ENCODE assay signal across 8 mouse cellular contexts in the genomic region with DNA sequence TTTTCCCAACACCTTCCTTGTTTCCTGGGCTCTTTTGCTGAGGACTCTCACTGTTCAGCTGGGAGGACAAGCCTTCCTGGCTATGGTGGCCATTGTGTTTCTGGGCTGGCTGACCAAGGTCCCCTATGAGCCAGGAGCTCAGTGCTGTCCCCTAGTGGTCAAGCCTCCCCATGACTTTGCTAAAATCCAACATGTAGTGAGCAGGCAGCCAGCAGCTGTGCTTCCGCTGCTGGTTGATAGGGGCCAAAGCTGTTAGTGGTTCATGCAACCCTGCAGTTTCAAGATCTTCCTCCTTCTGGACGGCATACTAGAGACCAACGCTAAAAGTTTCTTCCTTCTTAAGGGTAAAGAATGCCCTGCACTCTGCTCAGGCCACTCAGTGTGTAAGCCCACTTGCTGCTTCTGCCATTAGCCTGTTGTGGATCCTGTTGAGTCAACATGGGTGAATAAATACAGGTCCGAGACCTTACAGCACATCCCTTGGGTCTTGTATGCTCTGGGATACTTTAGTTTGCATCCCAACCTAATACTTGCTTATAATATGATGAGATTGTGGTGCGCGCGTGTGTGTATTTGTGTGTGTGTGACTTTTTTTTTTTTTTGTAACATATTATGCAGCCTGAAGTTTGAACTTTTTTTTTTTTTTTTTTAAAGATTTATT. TPM values are rescaled to one million over a fixed set of nuclear protein-coding genes. Genes with fewer than 3 reads are reported as not detected.
DNase-seq lines count a peak whose midpoint lies in the region; ATAC-seq and TF ChIP-seq lines count a peak whose summit lies in the region.

No protein-coding gene starts in this region.

- 28% methylated on average over 7 of the region's 7 CpGs for WGBS in embryonic facial prominence, embryonic 12.5 days
- WGBS in heart, embryonic 13.5 days, result 31% methylated on average over 7 of the region's 7 CpGs
- 12% methylated on average over 7 of the region's 7 CpGs for WGBS in liver, embryonic 14.5 days (ENCODE audit: insufficient replicate concordance)
- 30% methylated on average over 7 of the region's 7 CpGs for WGBS in neural tube, embryonic 11.5 days

- H3K27ac ChIP-seq in embryonic facial prominence, embryonic 12.5 days, result no peak overlapping the region
- no peak overlapping the region; the same call in 1 of the 2 replicates for H3K27ac ChIP-seq in heart, embryonic 13.5 days (replicated peaks)
- peak overlapping the region; percentile 63 for H3K27ac ChIP-seq in liver, embryonic 14.5 days
- H3K27ac ChIP-seq in neural tube, embryonic 11.5 days (ENCODE audit: low read depth, low read length), result no peak overlapping the region
- no peak overlapping the region for H3K27ac ChIP-seq in testis, adult 2 months (ENCODE audit: control insufficient read depth, insufficient read depth, low read depth, low read length)

- peak overlapping the region; percentile 13; the same call in 1 of the 2 replicates for H3K4me2 ChIP-seq in embryonic facial prominence, embryonic 12.5 days (replicated peaks)
- peak overlapping the region; percentile 51 for H3K4me2 ChIP-seq in heart, embryonic 13.5 days
- H3K4me2 ChIP-seq in liver, embryonic 14.5 days (ENCODE audit: low read depth), result peak overlapping the region; percentile 47
- H3K4me2 ChIP-seq in neural tube, embryonic 11.5 days (ENCODE audit: low read depth), result no peak overlapping the region

- DNase-seq in CD4-positive, CD25-positive, alpha-beta regulatory T cell, adult 2 months (ENCODE audit: low read depth, low spot score), result peak; percentile 90
- peak; percentile 95 for DNase-seq in adrenal gland, postnatal 14 days
- DNase-seq in kidney, postnatal 14 days, result peak; percentile 87
- DNase-seq in liver, embryonic 14.5 days (ENCODE audit: low read depth in 3 of 3, low spot score in 3 of 3), result peak; percentile 71 to 80 (median 77)
- peak; percentile 91 for DNase-seq in neural tube, embryonic 11.5 days (ENCODE audit: low spot score)

- no peaks in the 10 kb centered on the region for H3K27me3 ChIP-seq in embryonic facial prominence, embryonic 12.5 days
- no peaks in the 10 kb centered on the region for H3K27me3 ChIP-seq in heart, embryonic 13.5 days (replicated peaks)
- no peaks in the 10 kb centered on the region for H3K27me3 ChIP-seq in liver, embryonic 14.5 days (ENCODE audit: control insufficient read depth, insufficient read depth, low read length)
- no peaks in the 10 kb centered on the region for H3K27me3 ChIP-seq in neural tube, embryonic 11.5 days (ENCODE audit: control insufficient read depth, insufficient read depth, low read length)
- H3K27me3 ChIP-seq in testis, adult 2 months (ENCODE audit: control insufficient read depth, insufficient read depth, low read length), result no peaks in the 10 kb centered on the region

- no peaks in the 10 kb centered on the region for H3K9me3 ChIP-seq in embryonic facial prominence, embryonic 12.5 days
- no peaks in the 10 kb centered on the region for H3K9me3 ChIP-seq in heart, embryonic 13.5 days
- H3K9me3 ChIP-seq in liver, embryonic 14.5 days (ENCODE audit: control insufficient read depth, low read length), result no peaks in the 10 kb centered on the region
- H3K9me3 ChIP-seq in neural tube, embryonic 11.5 days (ENCODE audit: control insufficient read depth, low read length), result no peaks in the 10 kb centered on the region

- TF ChIP-seq EP300 in liver, embryonic 14.5 days (IDR thresholded peaks at IDR 0.05; ENCODE audit: low read depth), result no peak

- no peaks in the 10 kb centered on the region for H3K36me3 ChIP-seq in embryonic facial prominence, embryonic 12.5 days
- H3K36me3 ChIP-seq in heart, embryonic 13.5 days, result no peaks in the 10 kb centered on the region
- H3K36me3 ChIP-seq in liver, embryonic 14.5 days (replicated peaks; ENCODE audit: control insufficient read depth, insufficient read depth, low read depth), result no peaks in the 10 kb centered on the region
- no peaks in the 10 kb centered on the region for H3K36me3 ChIP-seq in neural tube, embryonic 11.5 days (ENCODE audit: control insufficient read depth, insufficient read depth, low read length)
- no peaks in the 10 kb centered on the region for H3K36me3 ChIP-seq in testis, adult 2 months (ENCODE audit: control insufficient read depth, insufficient read depth, low read length)

- no peak overlapping the region for H3K4me3 ChIP-seq in embryonic facial prominence, embryonic 12.5 days
- peak overlapping the region; percentile 12; the same call in 1 of the 2 replicates for H3K4me3 ChIP-seq in heart, embryonic 13.5 days
- peak overlapping the region in 1 of 2 experiments; percentile 33; a peak in 1 of 4 replicates for H3K4me3 ChIP-seq in liver, embryonic 14.5 days (ENCODE audit: insufficient read depth in 1 of 2, low read depth in 2 of 2, low read length in 2 of 2)
- no peak overlapping the region for H3K4me3 ChIP-seq in neural tube, embryonic 11.5 days (ENCODE audit: low read depth, low read length)
- no peak overlapping the region for H3K4me3 ChIP-seq in testis, adult 2 months (ENCODE audit: control insufficient read depth, low read depth, low read length)

- TF ChIP-seq CTCF in liver, embryonic 14.5 days (IDR thresholded peaks at IDR 0.05; ENCODE audit: low read depth), result peak; percentile 100
- peak; percentile 100 for TF ChIP-seq CTCF in testis, adult 2 months (IDR thresholded peaks at IDR 0.05; ENCODE audit: control insufficient read depth, insufficient read depth, insufficient replicate concordance, low read depth, low read length)

- no peak overlapping the region for H3K9ac ChIP-seq in embryonic facial prominence, embryonic 12.5 days
- H3K9ac ChIP-seq in heart, embryonic 13.5 days, result peak overlapping the region; percentile 62; the same call in 1 of the 2 replicates
- H3K9ac ChIP-seq in liver, embryonic 14.5 days (replicated peaks), result 0 out of 2 replicates have a peak overlapping the region, but pooled peaks have one; percentile 13
- no peak overlapping the region for H3K9ac ChIP-seq in neural tube, embryonic 11.5 days (ENCODE audit: low read length)

- no peak for TF ChIP-seq POLR2A in testis, adult 2 months (IDR thresholded peaks at IDR 0.05; ENCODE audit: control insufficient read depth, low read depth, low read length)

- peaks cover 6% of the 10 kb centered on the region; the same call in 1 of the 2 replicates for H3K4me1 ChIP-seq in embryonic facial prominence, embryonic 12.5 days
- H3K4me1 ChIP-seq in heart, embryonic 13.5 days, result peaks cover 24% of the 10 kb centered on the region
- peaks cover 3 to 21% of the 10 kb centered on the region in 2 experiments; a peak in 3 of 4 replicates for H3K4me1 ChIP-seq in liver, embryonic 14.5 days (replicated peaks; ENCODE audit: control insufficient read depth in 2 of 2, insufficient read depth in 2 of 2, low read length in 1 of 2)
- H3K4me1 ChIP-seq in neural tube, embryonic 11.5 days (ENCODE audit: control insufficient read depth, insufficient read depth, low read length), result no peaks in the 10 kb centered on the region
- peaks cover 13% of the 10 kb centered on the region for H3K4me1 ChIP-seq in testis, adult 2 months (ENCODE audit: control insufficient read depth, insufficient read depth, low read length)

- ATAC-seq in embryonic facial prominence, embryonic 12.5 days (ENCODE audit: insufficient number of reproducible peaks, insufficient read depth, low FRiP score, low TSS enrichment), result no peak
- ATAC-seq in heart, embryonic 13.5 days (ENCODE audit: extremely low read depth, insufficient number of reproducible peaks, low FRiP score, low TSS enrichment), result no peak
- ATAC-seq in liver, embryonic 14.5 days (ENCODE audit: insufficient read depth), result peak; percentile 59
- peak; percentile 2 for ATAC-seq in neural tube, embryonic 11.5 days (ENCODE audit: insufficient read depth, low FRiP score, low TSS enrichment)

RNA-seq across cellular contexts. Expression of a gene that starts 19.3 kb away (rescaled TPM):
- total RNA-seq in adrenal gland, postnatal 14 days (2021), result 1.5 TPM in 1 of 2 replicates, not detected in the other
- polyA plus RNA-seq in embryonic facial prominence, embryonic 12.5 days (2016; fragmentation: Nextera tagmentation; extraction: Ambion mirVana), result not detected in 2 replicates
- polyA plus RNA-seq in heart, embryonic 13.5 days (2015; fragmentation: Nextera tagmentation; extraction: Ambion mirVana), result not detected in 2 replicates
- polyA plus RNA-seq in liver, embryonic 14.5 days (2012; rRNA removed), result 0.08 and 0.18 TPM in 2 replicates
- 0.13 TPM in 1 of 2 replicates, not detected in the other for polyA plus RNA-seq in liver, embryonic 14.5 days (2014; fragmentation: Nextera tagmentation; extraction: Ambion mirVana)
- 0.16 TPM in 1 of 2 replicates, not detected in the other for polyA plus RNA-seq in neural tube, embryonic 11.5 days (2014; fragmentation: Nextera tagmentation; extraction: Ambion mirVana)
- polyA plus RNA-seq in testis, adult 2 months (2012; rRNA removed), result not detected in 2 replicates

RNA-seq across cellular contexts. Expression of a gene that starts 19.3 kb away (rescaled TPM):
- total RNA-seq in adrenal gland, postnatal 14 days (2021), result not detected in 2 replicates
- polyA plus RNA-seq in embryonic facial prominence, embryonic 12.5 days (2016; fragmentation: Nextera tagmentation; extraction: Ambion mirVana), result not detected in 2 replicates
- polyA plus RNA-seq in heart, embryonic 13.5 days (2015; fragmentation: Nextera tagmentation; extraction: Ambion mirVana), result not detected in 2 replicates
- not detected in 2 replicates for polyA plus RNA-seq in liver, embryonic 14.5 days (2012; rRNA removed)
- polyA plus RNA-seq in liver, embryonic 14.5 days (2014; fragmentation: Nextera tagmentation; extraction: Ambion mirVana), result not detected in 2 replicates
- not detected in 2 replicates for polyA plus RNA-seq in neural tube, embryonic 11.5 days (2014; fragmentation: Nextera tagmentation; extraction: Ambion mirVana)
- not detected in 2 replicates for polyA plus RNA-seq in testis, adult 2 months (2012; rRNA removed)

RNA-seq across cellular contexts. Expression of a gene that starts 41.9 kb away (rescaled TPM):
- 0.22 and 1.7 TPM in 2 replicates for total RNA-seq in adrenal gland, postnatal 14 days (2021)
- not detected in 2 replicates for polyA plus RNA-seq in embryonic facial prominence, embryonic 12.5 days (2016; fragmentation: Nextera tagmentation; extraction: Ambion mirVana)
- polyA plus RNA-seq in heart, embryonic 13.5 days (2015; fragmentation: Nextera tagmentation; extraction: Ambion mirVana), result not detected in 2 replicates
- 0.09 and 0.10 TPM in 2 replicates for polyA plus RNA-seq in liver, embryonic 14.5 days (2012; rRNA removed)
- polyA plus RNA-seq in liver, embryonic 14.5 days (2014; fragmentation: Nextera tagmentation; extraction: Ambion mirVana), result 0.08 TPM in 1 of 2 replicates, not detected in the other
- polyA plus RNA-seq in neural tube, embryonic 11.5 days (2014; fragmentation: Nextera tagmentation; extraction: Ambion mirVana), result not detected in 2 replicates
- polyA plus RNA-seq in testis, adult 2 months (2012; rRNA removed), result 0.07 TPM in 1 of 2 replicates, not detected in the other

RNA-seq across cellular contexts. Expression of a gene that starts 45.5 kb away (rescaled TPM):
- 0.93 and 2.6 TPM in 2 replicates for total RNA-seq in adrenal gland, postnatal 14 days (2021)
- 0.79 and 1.2 TPM in 2 replicates for polyA plus RNA-seq in embryonic facial prominence, embryonic 12.5 days (2016; fragmentation: Nextera tagmentation; extraction: Ambion mirVana)
- 0.45 and 0.60 TPM in 2 replicates for polyA plus RNA-seq in heart, embryonic 13.5 days (2015; fragmentation: Nextera tagmentation; extraction: Ambion mirVana)
- polyA plus RNA-seq in liver, embryonic 14.5 days (2012; rRNA removed), result 2.4 and 5.0 TPM in 2 replicates
- 5.4 and 10.6 TPM in 2 replicates for polyA plus RNA-seq in liver, embryonic 14.5 days (2014; fragmentation: Nextera tagmentation; extraction: Ambion mirVana)
- 0.58 and 1.3 TPM in 2 replicates for polyA plus RNA-seq in neural tube, embryonic 11.5 days (2014; fragmentation: Nextera tagmentation; extraction: Ambion mirVana)
- 0.08 and 0.09 TPM in 2 replicates for polyA plus RNA-seq in testis, adult 2 months (2012; rRNA removed)

RNA-seq across cellular contexts. Expression of a gene that starts 56.4 kb away (rescaled TPM):
- total RNA-seq in adrenal gland, postnatal 14 days (2021), result 0.30 and 0.68 TPM in 2 replicates
- polyA plus RNA-seq in embryonic facial prominence, embryonic 12.5 days (2016; fragmentation: Nextera tagmentation; extraction: Ambion mirVana), result not detected in 2 replicates
- 0.15 TPM in 1 of 2 replicates, not detected in the other for polyA plus RNA-seq in heart, embryonic 13.5 days (2015; fragmentation: Nextera tagmentation; extraction: Ambion mirVana)
- 0.04 and 0.09 TPM in 2 replicates for polyA plus RNA-seq in liver, embryonic 14.5 days (2012; rRNA removed)
- 0.09 and 0.25 TPM in 2 replicates for polyA plus RNA-seq in liver, embryonic 14.5 days (2014; fragmentation: Nextera tagmentation; extraction: Ambion mirVana)
- not detected in 2 replicates for polyA plus RNA-seq in neural tube, embryonic 11.5 days (2014; fragmentation: Nextera tagmentation; extraction: Ambion mirVana)
- 0.25 TPM in 1 of 2 replicates, not detected in the other for polyA plus RNA-seq in testis, adult 2 months (2012; rRNA removed)

Comparison
In these comparisons a context has a peak if more than half of its experiments do, and no peak if none do; other contexts are left out.
1. ATAC-seq: peak in liver, embryonic 14.5 days (single experiment) and neural tube, embryonic 11.5 days (single experiment); none in embryonic facial prominence, embryonic 12.5 days (single experiment) and heart, embryonic 13.5 days (single experiment).
2. H3K9ac ChIP-seq: peak in heart, embryonic 13.5 days (single experiment) and liver, embryonic 14.5 days (single experiment); none in embryonic facial prominence, embryonic 12.5 days (single experiment) and neural tube, embryonic 11.5 days (single experiment).
3. Peak in every context shown above with its lines, with median percentiles within 50 percentile points of each other: DNase-seq.